Mouse (Mus musculus) B cell, adult 62 days (primary cell): Measurements from ENCODE around the gene Sult1a1. TPM values are rescaled to one million over a fixed set of nuclear protein-coding genes. Genes with fewer than 3 reads are reported as not detected.

Experiments
- total RNA-seq: library from RNA; stranded (reverse); gene quantifications from 4 replicates; pipeline ENCODE4 v1.2.4, GENCODE M21; 2023

Gene Sult1a1
- 0.46 TPM in 1 of 4 replicates, not detected in the others for total RNA-seq

GRCm38 (mm10) chr7:126676207-126676606 lies at the start of gene Sult1a1:
TSS of gene Sult1a1 (minus strand) at chr7:126676432.

GRCm38 (mm10) chr7:126707442-126708174 lies 31.4 kb upstream of the Sult1a1 start, which contains the start of gene Coro1a:
TSS of gene Coro1a (minus strand) at chr7:126707787.

GRCm38 (mm10) chr7:126695631-126696207 lies 19.5 kb upstream of the Sult1a1 start, which contains the start of gene Slx1b:
TSS of gene Slx1b (minus strand) at chr7:126695784.

GRCm38 (mm10) chr7:126695210-126695611 lies 19.0 kb upstream of the Sult1a1 start, which contains the start of gene Bola2:
TSS of gene Bola2 (plus strand) at chr7:126695401.

GRCm38 (mm10) chr7:126649231-126650051 lies 26.8 kb downstream of the Sult1a1 start, which contains the start of gene Sgf29:
TSS of gene Sgf29 (plus strand) at chr7:126649309.

GRCm38 (mm10) chr7:126630824-126631518 lies 45.3 kb downstream of the Sult1a1 start, which contains the start of gene Nupr1:
TSS of gene Nupr1 (minus strand) at chr7:126630861.

Other genes starting within 250 kb of the Sult1a1 start
- gene Rabep2, start 247.7 kb downstream of the Sult1a1 start, total RNA-seq: 118 to 128 TPM (median 120 TPM) in 4 replicates
- gene Atp2a1, start 213.3 kb downstream of the Sult1a1 start, total RNA-seq: 0.15 to 0.72 TPM (median 0.34 TPM) in 4 replicates
- 69.8 to 81.3 TPM (median 71.0 TPM) in 4 replicates for gene Sh2b1, start 201.0 kb downstream of the Sult1a1 start, total RNA-seq
- 46.5 to 61.1 TPM (median 51.6 TPM) in 4 replicates for gene Tufm, start 189.1 kb downstream of the Sult1a1 start, total RNA-seq
- 208 to 212 TPM (median 210 TPM) in 4 replicates for gene Atxn2l, start 173.0 kb downstream of the Sult1a1 start, total RNA-seq
- 130 to 146 TPM (median 143 TPM) in 4 replicates for gene Eif3c, start 110.0 kb downstream of the Sult1a1 start, total RNA-seq
- gene Apobr, start 91.5 kb downstream of the Sult1a1 start, total RNA-seq: 1.7 to 3.9 TPM (median 2.4 TPM) in 4 replicates
- 60.3 to 80.2 TPM (median 76.1 TPM) in 4 replicates for gene Cln3, start 90.6 kb downstream of the Sult1a1 start, total RNA-seq
- not detected in 4 replicates for gene Il27, start 81.5 kb downstream of the Sult1a1 start, total RNA-seq
- not detected in 4 replicates for gene Nupr1, start 45.6 kb downstream of the Sult1a1 start, total RNA-seq
- 56.8 to 72.7 TPM (median 63.1 TPM) in 4 replicates for gene Sgf29, start 27.1 kb downstream of the Sult1a1 start, total RNA-seq
- gene Bola2, start 19.0 kb upstream of the Sult1a1 start, total RNA-seq: 90.9 to 132 TPM (median 97.6 TPM) in 4 replicates
- gene Slx1b, start 19.4 kb upstream of the Sult1a1 start, total RNA-seq: 4.7 to 6.0 TPM (median 5.2 TPM) in 4 replicates
- 1,245 to 1,260 TPM (median 1,252 TPM) in 4 replicates for gene Coro1a, start 31.4 kb upstream of the Sult1a1 start, total RNA-seq
- 42.9 to 46.2 TPM (median 43.3 TPM) in 4 replicates for gene Mapk3, start 83.2 kb upstream of the Sult1a1 start, total RNA-seq
- 2.3 to 5.6 TPM (median 3.7 TPM) in 4 replicates for gene Gdpd3, start 89.9 kb upstream of the Sult1a1 start, total RNA-seq
- 220 to 232 TPM (median 230 TPM) in 4 replicates for gene Ypel3, start 100.5 kb upstream of the Sult1a1 start, total RNA-seq
- gene Tbx6, start 105.1 kb upstream of the Sult1a1 start, total RNA-seq: 7.8 to 8.8 TPM (median 8.4 TPM) in 4 replicates
- 252 to 268 TPM (median 266 TPM) in 4 replicates for gene Ppp4c, start 116.1 kb upstream of the Sult1a1 start, total RNA-seq
- 0.33 TPM in 1 of 4 replicates, not detected in the others for gene Fam57b, start 121.2 kb upstream of the Sult1a1 start, total RNA-seq
- gene 4930451I11Rik, start 155.2 kb upstream of the Sult1a1 start, total RNA-seq: not detected in 4 replicates
- not detected in 4 replicates for gene Doc2a, start 171.0 kb upstream of the Sult1a1 start, total RNA-seq
- 20.9 to 32.3 TPM (median 26.0 TPM) in 4 replicates for gene Hirip3, start 185.5 kb upstream of the Sult1a1 start, total RNA-seq
- gene Ino80e, start 185.9 kb upstream of the Sult1a1 start, total RNA-seq: 78.5 to 88.5 TPM (median 82.9 TPM) in 4 replicates
- 79.8 to 90.3 TPM (median 84.2 TPM) in 4 replicates for gene Taok2, start 208.3 kb upstream of the Sult1a1 start, total RNA-seq
- 37.9 to 43.4 TPM (median 42.2 TPM) in 4 replicates for gene Tmem219, start 246.5 kb upstream of the Sult1a1 start, total RNA-seq